Mouse (Mus musculus) neutrophil, adult 59 days (primary cell): Measurements from ENCODE around the gene Snx18. TPM values are rescaled to one million over a fixed set of nuclear protein-coding genes. Genes with fewer than 3 reads are reported as not detected.

Source experiments
- total RNA-seq, 2 experiments: library from RNA; stranded (reverse); gene quantifications; 1 replicate in 1 of 2; 2 replicates in 1 of 2; pipeline ENCODE4 v1.2.4; 2023

Gene Snx18
- 100 to 1,000 TPM in 1 of 2 experiments, 10 to 100 TPM in 1; 98.2 to 103 TPM for total RNA-seq

DNA sequence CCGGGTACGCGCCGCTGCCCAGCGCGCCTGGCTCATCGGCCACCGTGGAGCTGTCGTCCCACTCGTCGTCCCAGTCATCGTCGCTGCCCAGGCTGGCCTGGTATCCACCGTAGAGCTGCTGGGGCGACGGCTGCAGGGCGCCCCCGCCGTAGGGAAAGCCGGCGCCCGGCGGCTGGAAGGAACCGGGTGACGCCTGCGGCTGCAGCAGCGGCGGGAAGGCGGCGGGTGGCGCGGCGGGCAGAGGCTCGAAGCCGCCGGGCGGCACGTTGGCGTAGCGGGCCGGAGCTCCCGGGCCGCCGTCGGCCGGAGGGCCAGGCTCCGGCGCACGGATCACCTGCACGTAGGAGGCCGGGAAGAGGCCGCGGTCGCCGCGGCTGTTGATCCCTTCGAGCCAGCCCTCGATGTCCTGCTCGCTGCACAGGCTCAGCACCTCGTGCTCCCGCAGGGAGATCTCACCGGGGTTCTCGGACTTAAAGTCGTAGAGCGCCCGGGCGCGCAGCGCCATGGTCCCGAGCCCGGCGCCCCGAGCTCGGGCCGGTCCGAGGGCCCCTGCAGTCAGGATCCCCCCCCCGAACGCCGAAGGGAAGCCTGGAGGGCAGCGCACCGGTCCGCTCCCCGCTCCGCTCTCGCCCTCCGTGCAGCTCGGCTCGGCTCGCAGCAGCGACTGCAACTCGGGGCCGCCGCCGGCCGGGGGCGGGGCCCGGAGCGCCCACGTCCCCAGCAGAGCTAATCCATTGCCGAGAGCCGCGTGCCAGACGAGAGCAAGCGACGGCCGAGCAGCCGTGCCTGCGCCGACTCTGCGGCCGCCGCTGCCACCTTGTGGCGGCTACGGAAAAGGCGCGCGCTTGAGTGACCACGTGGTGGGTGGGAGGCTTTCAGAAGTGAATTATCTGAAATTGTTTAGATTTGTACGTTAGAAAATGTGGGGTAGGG lies at the start of gene Snx18:
Gene Snx18, minus strand, starts transcription at position 674 of the 933 bp plus-strand sequence.

DNA sequence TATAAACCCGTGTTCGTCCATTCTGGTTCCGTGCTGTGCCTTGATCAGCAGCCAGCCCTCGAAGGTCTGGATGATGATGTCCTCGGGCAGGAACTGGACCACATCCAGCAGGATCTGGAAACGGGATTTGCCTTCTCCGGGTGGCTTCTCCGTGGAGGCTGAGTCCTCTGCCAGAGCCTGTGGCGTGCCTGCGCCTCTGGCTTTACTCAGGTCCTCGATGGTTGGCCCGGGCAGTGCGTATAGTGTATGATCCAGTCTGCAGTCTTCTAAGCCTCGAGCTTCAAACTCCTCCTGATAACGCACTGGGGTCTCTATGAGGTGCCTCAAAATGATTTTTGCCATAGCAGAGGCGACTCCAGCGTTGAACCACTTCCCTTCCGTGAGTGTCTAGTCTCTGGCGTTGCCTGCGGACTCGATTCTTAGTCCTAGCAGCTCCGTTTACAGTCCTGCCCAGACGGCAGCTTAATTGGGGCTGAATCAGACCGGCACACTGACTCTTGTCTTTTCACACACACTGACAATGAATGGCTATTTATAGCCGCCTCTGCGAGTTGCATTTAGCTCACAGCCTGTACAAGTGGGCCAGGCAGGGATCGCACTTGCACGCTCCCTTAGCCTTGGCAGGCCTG lies 44.9 kb upstream of the Snx18 start, which contains the start of gene Hspb3:
Gene Hspb3, minus strand, starts transcription at position 526 of the 629 bp plus-strand sequence.

Other genes starting within 250 kb of the Snx18 start
- gene Hspb3, start 45.1 kb upstream of the Snx18 start, total RNA-seq: not detected
- 10 to 100 TPM; 12.0 to 13.9 TPM for gene Arl15, start 175.9 kb upstream of the Snx18 start, total RNA-seq